Mouse (Mus musculus): ENCODE results near the gene Gm5414.
A peak's percentile ranks its signal among the peaks of the same experiment; 100 is the strongest.

Gene Gm5414

DNA sequence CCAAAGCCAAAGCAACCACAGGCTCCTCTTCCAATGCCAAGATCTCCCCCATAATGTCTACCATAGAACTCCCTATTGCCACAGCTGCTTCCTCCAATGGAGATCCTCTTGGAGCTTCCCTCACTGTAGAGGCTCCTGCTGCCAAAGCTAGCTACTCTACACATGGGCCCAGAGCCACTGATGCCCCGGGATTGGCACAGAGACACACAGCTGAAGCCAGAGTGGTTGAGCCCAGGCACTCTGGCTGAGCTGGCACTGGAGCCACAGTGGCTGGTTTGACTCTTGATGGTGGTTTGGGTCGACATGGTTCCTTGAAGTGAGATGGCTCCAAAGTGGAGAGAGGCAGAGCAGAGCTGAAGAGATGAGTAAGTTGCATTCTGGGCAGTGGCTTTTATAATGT lies at the start of gene Gm5414:
Gm5414 (minus strand) TSS at position 305 of the 400 bp plus-strand sequence.
- DNase-seq (ENCODE audit: low spot score in 2 of 2): no peak

DNA sequence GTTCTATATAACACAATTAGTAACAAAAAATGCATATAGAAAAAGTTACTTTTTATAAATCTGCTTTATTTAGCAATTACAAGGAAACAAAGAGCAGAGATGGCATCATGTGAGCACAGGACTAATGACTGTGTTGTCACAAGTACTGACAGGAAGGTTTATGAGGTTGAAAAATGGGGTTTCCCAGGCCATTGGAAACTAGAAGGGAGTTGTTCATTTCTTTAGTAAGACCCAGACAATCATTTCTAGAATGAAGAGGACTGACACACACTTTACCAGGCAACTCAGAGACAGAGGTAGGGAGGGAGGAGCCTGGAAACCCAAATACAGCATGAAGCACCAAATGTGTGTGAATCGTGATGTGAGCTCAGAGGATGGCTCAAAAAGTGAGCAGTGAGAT lies 48.0 kb upstream of the Gm5414 start:
- DNase-seq (ENCODE audit: low spot score in 2 of 2): no peak

GRCm38 (mm10) chr15:101652736-101653265 lies 24.8 kb upstream of the Gm5414 start:
- no peak for DNase-seq (ENCODE audit: low spot score in 2 of 2)

GRCm38 (mm10) chr15:101647280-101647679 lies 19.3 kb upstream of the Gm5414 start, which contains the start of gene Gm5478:
Gene Gm5478, minus strand, starts transcription at chr15:101647380.
- no peak for DNase-seq (ENCODE audit: low spot score in 2 of 2)

DNA sequence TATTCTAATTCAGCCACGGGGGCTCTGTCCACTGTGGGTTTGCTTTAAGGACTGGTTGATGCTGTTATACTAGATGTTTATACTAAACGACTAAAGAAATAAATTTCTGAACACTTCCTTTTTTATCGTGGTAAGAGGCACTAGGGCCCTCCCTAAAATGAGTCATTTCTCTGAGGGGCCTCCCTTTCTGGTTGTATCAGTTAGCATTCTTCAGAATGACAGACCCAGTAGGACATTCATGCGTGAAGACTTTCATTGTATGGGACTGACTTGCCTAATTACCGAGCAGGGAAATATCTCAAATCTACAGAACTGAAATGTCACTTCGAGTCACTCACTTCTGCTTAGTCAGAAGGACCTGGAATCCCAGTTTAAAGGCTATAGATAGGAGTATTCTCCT lies 28.9 kb downstream of the Gm5414 start:
- DNase-seq (ENCODE audit: low spot score in 2 of 2): no peak

DNA sequence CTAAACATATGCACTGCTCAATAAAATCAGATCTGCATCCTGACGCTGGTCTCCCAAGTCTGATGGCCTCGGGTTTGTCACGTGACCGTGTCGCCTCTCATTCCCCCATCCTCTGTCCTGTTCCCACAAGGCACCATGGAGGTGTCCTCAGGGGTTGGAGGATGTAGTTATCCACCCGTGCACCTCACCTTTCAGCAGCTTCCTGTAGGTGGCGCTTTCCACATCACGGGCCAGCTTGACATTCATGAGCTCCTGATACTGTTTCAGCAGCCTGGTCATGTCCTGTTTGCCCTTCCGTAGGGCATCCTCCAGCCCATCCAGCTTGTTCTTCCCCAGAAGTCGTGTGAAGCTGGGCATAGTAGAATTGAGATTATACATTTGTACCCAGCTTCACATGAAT lies 39.8 kb downstream of the Gm5414 start:
- DNase-seq (ENCODE audit: low spot score in 2 of 2): no peak

- no peak for DNase-seq (ENCODE audit: low spot score in 2 of 2)
These were observed 43.5 kb downstream of the Gm5414 start for GRCm38 (mm10) chr15:101584456-101584855.

DNA sequence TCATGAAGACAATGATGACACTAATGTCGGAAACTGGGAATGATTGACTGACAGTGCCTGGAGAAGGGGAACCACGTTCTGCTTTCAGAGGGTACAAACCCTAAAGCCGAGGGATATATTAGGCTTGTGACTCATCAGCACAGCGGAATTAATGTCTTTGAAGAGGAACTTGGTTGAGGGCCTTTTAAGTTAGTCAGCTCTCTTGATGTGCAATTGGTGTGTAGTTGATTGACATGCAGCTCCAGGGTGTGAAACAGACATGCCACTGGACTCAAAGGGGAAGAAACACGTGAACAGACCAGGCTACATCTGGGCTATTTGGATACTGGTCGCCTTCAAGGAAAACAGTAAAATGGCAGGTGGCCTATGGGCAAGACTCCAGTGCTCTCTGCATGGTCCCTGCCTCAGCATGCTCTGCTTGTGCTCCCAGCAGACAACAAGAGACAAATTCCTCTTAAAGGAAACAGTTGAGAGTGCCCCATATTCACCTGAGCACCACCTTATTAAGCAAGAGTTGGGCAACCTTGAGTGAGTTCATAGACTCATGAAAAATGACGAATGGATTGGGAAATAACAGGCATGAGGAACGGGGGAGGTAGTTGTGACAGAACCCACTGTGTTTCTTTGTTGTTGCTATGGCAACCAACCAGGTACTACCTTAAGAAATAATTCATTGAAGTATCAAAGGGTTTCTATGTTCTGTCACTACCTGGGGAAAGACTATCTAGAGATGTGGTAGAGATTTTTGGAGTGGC lies 44.6 kb downstream of the Gm5414 start:
- no peak for DNase-seq (ENCODE audit: low spot score in 2 of 2)

- peak in 1 of 2 experiments; percentile 17 for DNase-seq (ENCODE audit: low spot score in 2 of 2)
These were observed 46.3 kb downstream of the Gm5414 start for GRCm38 (mm10) chr15:101581701-101582100.

- no peak for DNase-seq (ENCODE audit: low spot score in 2 of 2)
These were observed 52.5 kb downstream of the Gm5414 start for GRCm38 (mm10) chr15:101575506-101575905.

All from left cerebral cortex, adult 9 months (tissue).